Mouse (Mus musculus) liver, embryonic 12.5 days (tissue): Measurements from ENCODE around the gene Olfr193. TPM values are rescaled to one million over a fixed set of nuclear protein-coding genes. Genes with fewer than 3 reads are reported as not detected.
"Not testable (repeated sequence)": the region's sequence is repeated elsewhere in the genome, so short reads cannot be mapped to it uniquely, and the experiment has no call there.

ENCODE experiments used
- ATAC-seq: fragments of 200-750 bp; cut with Nextera tagmentation; 2 replicates; pipeline ENCODE4 v1.8.0; 2017; ENCODE audit warnings: moderate number of reproducible peaks, mild to moderate bottlenecking, moderate library complexity
- H3K27ac ChIP-seq: fragments of 300-500 bp; sonication (generic); 2 replicates; pipeline ENCODE4 v1.5.1; 2016; ENCODE audit warnings: mild to moderate bottlenecking
- H3K27me3 ChIP-seq: fragments of 300-500 bp; sonication (generic); replicated peaks from 2 replicates; pipeline ENCODE4 v1.6.1; 2016; ENCODE audit warnings: mild to moderate bottlenecking, moderate library complexity
- H3K36me3 ChIP-seq: fragments of 300-500 bp; sonication (generic); 2 replicates; pipeline ENCODE4 v1.6.1; 2016; ENCODE audit warnings: mild to moderate bottlenecking, moderate library complexity
- H3K4me1 ChIP-seq: fragments of 300-500 bp; sonication (generic); 2 replicates; pipeline ENCODE4 v1.6.1; 2016
- H3K4me2 ChIP-seq: fragments of 300-500 bp; sonication (generic); 2 replicates; pipeline ENCODE4 v1.6.1; 2016; ENCODE audit warnings: mild to moderate bottlenecking, moderate library complexity
- H3K4me3 ChIP-seq: fragments of 300-500 bp; sonication (generic); 2 replicates; pipeline ENCODE4 v1.5.1; 2016; ENCODE audit warnings: mild to moderate bottlenecking, moderate library complexity
- H3K9ac ChIP-seq: fragments of 300-500 bp; sonication (generic); 2 replicates; pipeline ENCODE4 v1.6.1; 2016; ENCODE audit warnings: mild to moderate bottlenecking, moderate library complexity
- H3K9me3 ChIP-seq: fragments of 300-500 bp; sonication (generic); replicated peaks from 2 replicates; pipeline ENCODE4 v1.6.1; 2016; ENCODE audit warnings: mild to moderate bottlenecking, moderate library complexity
- WGBS: fragments of 180-500 bp; shearing (Covaris S2); methylation state at CpG from one replicate; pipeline ENCODE4 v1.1.7; 2016; ENCODE audit not compliant: insufficient replicate concordance; 5-methylcytosine and 5-hydroxymethylcytosine counted together
- polyA plus RNA-seq: library from polyadenylated mRNA; unstranded; fragments of >200 nt; fragmentation: Nextera tagmentation; extraction: Ambion mirVana; gene quantifications from 2 replicates; pipeline ENCODE4 v1.2.1, GENCODE M21; 2016

Gene Olfr193
- polyA plus RNA-seq, 1 experiment from 2014 or later, result not detected

DNA sequence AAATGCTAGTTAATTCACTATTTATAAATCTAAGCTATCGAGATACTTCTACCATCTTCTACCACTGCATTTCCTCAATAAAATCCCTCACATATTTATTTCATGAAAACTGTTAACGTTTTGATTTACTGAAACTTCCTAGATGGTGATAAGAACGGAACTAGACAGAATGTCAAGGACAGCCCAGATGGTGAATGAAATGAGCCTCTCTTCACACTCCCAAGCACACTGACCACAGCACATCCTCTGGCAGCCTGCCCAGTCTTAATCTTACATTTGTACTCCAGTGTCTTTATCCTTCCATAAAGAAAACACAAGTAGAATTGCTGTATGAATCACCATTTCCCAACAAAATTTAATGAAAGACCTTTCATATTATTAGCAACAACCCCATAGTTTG, 49.3 kb downstream of the Olfr193 start:
- 53% methylated on average over 3 of the region's 3 CpGs for WGBS
- H3K36me3 ChIP-seq, H3K9ac ChIP-seq, H3K4me1 ChIP-seq, H3K4me3 ChIP-seq, H3K9me3 ChIP-seq, H3K27ac ChIP-seq, H3K4me2 ChIP-seq, ATAC-seq, H3K27me3 ChIP-seq: not testable (repeated sequence)

Other genes starting within 250 kb of the Olfr193 start
- not detected in 2 replicates for gene Olfr177, start 237.1 kb downstream of the Olfr193 start, polyA plus RNA-seq
- gene Olfr178, start 219.8 kb downstream of the Olfr193 start, polyA plus RNA-seq, result not detected in 2 replicates
- not detected in 2 replicates for gene Olfr181, start 183.1 kb downstream of the Olfr193 start, polyA plus RNA-seq
- gene Olfr180, start 182.5 kb downstream of the Olfr193 start, polyA plus RNA-seq, result not detected in 2 replicates
- not detected in 2 replicates for gene Olfr183, start 116.5 kb downstream of the Olfr193 start, polyA plus RNA-seq
- not detected in 2 replicates for gene Olfr186, start 81.6 kb downstream of the Olfr193 start, polyA plus RNA-seq
- not detected in 2 replicates for gene Olfr187, start 72.1 kb downstream of the Olfr193 start, polyA plus RNA-seq
- not detected in 2 replicates for gene Olfr190, start 33.9 kb downstream of the Olfr193 start, polyA plus RNA-seq
- not detected in 2 replicates for gene Olfr191, start 22.1 kb downstream of the Olfr193 start, polyA plus RNA-seq
- not detected in 2 replicates for gene Olfr194, start 9.2 kb upstream of the Olfr193 start, polyA plus RNA-seq
- not detected in 2 replicates for gene Olfr195, start 35.2 kb upstream of the Olfr193 start, polyA plus RNA-seq
- not detected in 2 replicates for gene Olfr196, start 58.6 kb upstream of the Olfr193 start, polyA plus RNA-seq
- gene Olfr198, start 91.7 kb upstream of the Olfr193 start, polyA plus RNA-seq, result not detected in 2 replicates
- gene Olfr199, start 107.9 kb upstream of the Olfr193 start, polyA plus RNA-seq, result not detected in 2 replicates
- 0.08 and 0.13 TPM in 2 replicates for gene Olfr201, start 160.8 kb upstream of the Olfr193 start, polyA plus RNA-seq
- not detected in 2 replicates for gene Olfr202, start 174.9 kb upstream of the Olfr193 start, polyA plus RNA-seq
- gene Olfr203, start 187.0 kb upstream of the Olfr193 start, polyA plus RNA-seq, result not detected in 2 replicates
- gene Olfr204, start 206.4 kb upstream of the Olfr193 start, polyA plus RNA-seq, result not detected in 2 replicates
- not detected in 2 replicates for gene Olfr205, start 219.3 kb upstream of the Olfr193 start, polyA plus RNA-seq
- not detected in 2 replicates for gene Olfr206, start 237.4 kb upstream of the Olfr193 start, polyA plus RNA-seq